Mouse (Mus musculus): ENCODE measurements around the gene Psmd11. TPM values are rescaled to one million over a fixed set of nuclear protein-coding genes. Genes with fewer than 3 reads are reported as not detected.
A peak's percentile ranks its signal among the peaks of the same experiment; 100 is the strongest.
"Not testable (repeated sequence)": the region's sequence is repeated elsewhere in the genome, so short reads cannot be mapped to it uniquely, and the experiment has no call there.

The Psmd11 gene
- polyA plus RNA-seq, 1 experiment from 2014 or later: 311 TPM

GRCm38 (mm10) chr11:80430366-80430910 lies 2.0 kb downstream of the Psmd11 start:
- H3K9me3 ChIP-seq: no peaks in the 10 kb centered on the region

GRCm38 (mm10) chr11:80446916-80447315 lies 18.5 kb downstream of the Psmd11 start:
- Histone ChIP-seq H3K36me3 (peaks cover 49% of the 10 kb centered on the region), H3K4me2 (no peak overlapping the region)

More at GRCm38 (mm10) chr11:80430366-80430910, 2.0 kb downstream of the Psmd11 start:
- no peak overlapping the region for H3K4me2 ChIP-seq
- no peak overlapping the region for H3K4me3 ChIP-seq
- no peak for ATAC-seq (ENCODE audit: borderline replicate concordance, extremely low read depth, low FRiP score, low TSS enrichment)
- no peak overlapping the region for H3K9ac ChIP-seq
- H3K36me3 ChIP-seq: peaks cover 22% of the 10 kb centered on the region
- WGBS: 89% methylated on average over 3 of the region's 3 CpGs
- peaks cover 7% of the 10 kb centered on the region for H3K4me1 ChIP-seq
- no peaks in the 10 kb centered on the region for H3K27me3 ChIP-seq
- no peak overlapping the region for H3K27ac ChIP-seq

GRCm38 (mm10) chr11:80449859-80450258 lies 21.4 kb downstream of the Psmd11 start:
- Histone ChIP-seq H3K4me1 (no peaks in the 10 kb centered on the region), H3K4me3 (no peak overlapping the region), H3K4me2 (no peak overlapping the region), H3K9ac (no peak overlapping the region), H3K9me3 (no peaks in the 10 kb centered on the region), H3K27ac (no peak overlapping the region), H3K36me3 (peaks cover 52% of the 10 kb centered on the region), H3K27me3 (no peaks in the 10 kb centered on the region)
- ATAC-seq (ENCODE audit: borderline replicate concordance, extremely low read depth, low FRiP score, low TSS enrichment): no peak
- WGBS: 84% methylated on average over 2 of the region's 2 CpGs

More at GRCm38 (mm10) chr11:80446916-80447315, 18.5 kb downstream of the Psmd11 start:
- Histone ChIP-seq H3K27me3 (no peaks in the 10 kb centered on the region), H3K9ac (no peak overlapping the region), H3K4me3 (no peak overlapping the region), H3K27ac (no peak overlapping the region), H3K4me1 (no peaks in the 10 kb centered on the region), H3K9me3 (no peaks in the 10 kb centered on the region)
- WGBS: 92% methylated on average over 3 of the region's 3 CpGs
- ATAC-seq (ENCODE audit: borderline replicate concordance, extremely low read depth, low FRiP score, low TSS enrichment): no peak

- no peaks in the 10 kb centered on the region for H3K9me3 ChIP-seq
- 82% methylated on average over 3 of the region's 3 CpGs for WGBS
- peaks cover 46% of the 10 kb centered on the region for H3K36me3 ChIP-seq
Measured at GRCm38 (mm10) chr11:80452242-80452641, 23.8 kb downstream of the Psmd11 start.

GRCm38 (mm10) chr11:80453198-80453597 lies 24.8 kb downstream of the Psmd11 start:
- no peak overlapping the region for H3K4me3 ChIP-seq
- H3K36me3 ChIP-seq: peaks cover 48% of the 10 kb centered on the region
- H3K9me3 ChIP-seq: no peaks in the 10 kb centered on the region
- no peak overlapping the region for H3K4me2 ChIP-seq
- no peaks in the 10 kb centered on the region for H3K27me3 ChIP-seq
- H3K9ac ChIP-seq: no peak overlapping the region
- no peak overlapping the region for H3K27ac ChIP-seq
- WGBS: 89% methylated on average over 1 of the region's 1 CpGs
- ATAC-seq (ENCODE audit: borderline replicate concordance, extremely low read depth, low FRiP score, low TSS enrichment): no peak
- no peaks in the 10 kb centered on the region for H3K4me1 ChIP-seq

More at GRCm38 (mm10) chr11:80452242-80452641, 23.8 kb downstream of the Psmd11 start:
- Histone ChIP-seq H3K9ac (no peak overlapping the region), H3K27me3 (no peaks in the 10 kb centered on the region), H3K4me2 (no peak overlapping the region), H3K27ac (no peak overlapping the region), H3K4me3 (no peak overlapping the region), H3K4me1 (no peaks in the 10 kb centered on the region)
- no peak for ATAC-seq (ENCODE audit: borderline replicate concordance, extremely low read depth, low FRiP score, low TSS enrichment)

GRCm38 (mm10) chr11:80463605-80464130 lies 35.3 kb downstream of the Psmd11 start:
- ATAC-seq (ENCODE audit: borderline replicate concordance, extremely low read depth, low FRiP score, low TSS enrichment); H3K27ac ChIP-seq; H3K4me1 ChIP-seq; H3K4me3 ChIP-seq; H3K9me3 ChIP-seq; H3K9ac ChIP-seq; H3K4me2 ChIP-seq; H3K27me3 ChIP-seq: not testable (repeated sequence)
- WGBS: 81% methylated on average over 4 of the region's 4 CpGs
- H3K36me3 ChIP-seq: peaks cover 85% of the 10 kb centered on the region

GRCm38 (mm10) chr11:80471836-80472605 lies 43.6 kb downstream of the Psmd11 start:
- H3K4me2 ChIP-seq: no peak overlapping the region
- no peaks in the 10 kb centered on the region for H3K27me3 ChIP-seq
- no peaks in the 10 kb centered on the region for H3K9me3 ChIP-seq
- H3K36me3 ChIP-seq: peaks cover 52% of the 10 kb centered on the region
- no peak for ATAC-seq (ENCODE audit: borderline replicate concordance, extremely low read depth, low FRiP score, low TSS enrichment)
- WGBS: 73% methylated on average over 16 of the region's 16 CpGs
- no peak overlapping the region for H3K9ac ChIP-seq
- no peak overlapping the region for H3K27ac ChIP-seq
- 0 out of 2 replicates have a peak, but pooled peaks cover 8% of the 10 kb centered on the region for H3K4me1 ChIP-seq
- no peak overlapping the region for H3K4me3 ChIP-seq

GRCm38 (mm10) chr11:80474175-80474691 lies 45.8 kb downstream of the Psmd11 start:
- Histone ChIP-seq H3K36me3 (peaks cover 35% of the 10 kb centered on the region), H3K4me3 (no peak overlapping the region), H3K9me3 (no peaks in the 10 kb centered on the region), H3K4me1 (peaks cover 27% of the 10 kb centered on the region), H3K4me2 (no peak overlapping the region), H3K9ac (no peak overlapping the region), H3K27ac (no peak overlapping the region), H3K27me3 (peaks cover 7% of the 10 kb centered on the region; the same call in 1 of the 2 replicates)
- WGBS: 52% methylated on average over 2 of the region's 2 CpGs
- no peak for ATAC-seq (ENCODE audit: borderline replicate concordance, extremely low read depth, low FRiP score, low TSS enrichment)

- H3K27ac ChIP-seq: no peak overlapping the region
- no peak overlapping the region for H3K4me2 ChIP-seq
- ATAC-seq (ENCODE audit: borderline replicate concordance, extremely low read depth, low FRiP score, low TSS enrichment): no peak
- WGBS: 90% methylated on average over 11 of the region's 11 CpGs
- peaks cover 7% of the 10 kb centered on the region; the same call in 1 of the 2 replicates for H3K27me3 ChIP-seq
- no peak overlapping the region for H3K4me3 ChIP-seq
- no peaks in the 10 kb centered on the region for H3K9me3 ChIP-seq
- H3K9ac ChIP-seq: no peak overlapping the region
- peaks cover 33% of the 10 kb centered on the region for H3K4me1 ChIP-seq
- peaks cover 29% of the 10 kb centered on the region for H3K36me3 ChIP-seq
Measured at GRCm38 (mm10) chr11:80474846-80475245, 46.4 kb downstream of the Psmd11 start.

- peaks cover 7% of the 10 kb centered on the region; the same call in 1 of the 2 replicates for H3K27me3 ChIP-seq
- no peak overlapping the region for H3K4me3 ChIP-seq
- no peak overlapping the region for H3K4me2 ChIP-seq
- WGBS: 59% methylated on average over 9 of the region's 9 CpGs
- H3K4me1 ChIP-seq: peaks cover 36% of the 10 kb centered on the region
- H3K9me3 ChIP-seq: no peaks in the 10 kb centered on the region
- H3K36me3 ChIP-seq: peaks cover 22% of the 10 kb centered on the region
- no peak overlapping the region for H3K9ac ChIP-seq
- no peak for ATAC-seq (ENCODE audit: borderline replicate concordance, extremely low read depth, low FRiP score, low TSS enrichment)
- H3K27ac ChIP-seq: no peak overlapping the region
Measured at GRCm38 (mm10) chr11:80475544-80475943, 47.1 kb downstream of the Psmd11 start.

- Histone ChIP-seq H3K4me2 (peak within 1 kb of the TSS; percentile 93), H3K27me3 (peaks cover 7% of the 10 kb centered on the region; the same call in 1 of the 2 replicates), H3K27ac (peak within 1 kb of the TSS; percentile 86), H3K4me3 (peak within 1 kb of the TSS; percentile 53), H3K4me1 (peaks cover 36% of the 10 kb centered on the region), H3K9ac (peak within 1 kb of the TSS; percentile 47), H3K36me3 (peaks cover 16% of the 10 kb centered on the region), H3K9me3 (no peaks in the 10 kb centered on the region)
- ATAC-seq (ENCODE audit: borderline replicate concordance, extremely low read depth, low FRiP score, low TSS enrichment): peak; percentile 89
- WGBS: 1% methylated on average over 99 of the region's 116 CpGs
Measured at GRCm38 (mm10) chr11:80476222-80477189, 48.1 kb downstream of the Psmd11 start, which contains the start of gene Cdk5r1. Cdk5r1 (plus strand) TSS chr11:80477023.

All from lung, embryonic 15.5 days (tissue).